Mouse (Mus musculus) embryonic fibroblast, embryonic 13.5 days (primary cell): ENCODE data around the gene Olfr325.

Source experiments
- CTCF ChIP-seq: IDR thresholded peaks from 2 replicates; pipeline ENCODE4 v1.5.1; 2011; ENCODE audit warnings: mild to moderate bottlenecking, control low read depth, low read length, moderate library complexity, borderline replicate concordance; ENCODE audit not compliant: insufficient read depth
- POLR2A ChIP-seq: IDR thresholded peaks from 2 replicates; pipeline ENCODE4 v1.6.1; 2011; ENCODE audit warnings: low read depth, mild to moderate bottlenecking, control low read depth, low read length, moderate library complexity

DNA sequence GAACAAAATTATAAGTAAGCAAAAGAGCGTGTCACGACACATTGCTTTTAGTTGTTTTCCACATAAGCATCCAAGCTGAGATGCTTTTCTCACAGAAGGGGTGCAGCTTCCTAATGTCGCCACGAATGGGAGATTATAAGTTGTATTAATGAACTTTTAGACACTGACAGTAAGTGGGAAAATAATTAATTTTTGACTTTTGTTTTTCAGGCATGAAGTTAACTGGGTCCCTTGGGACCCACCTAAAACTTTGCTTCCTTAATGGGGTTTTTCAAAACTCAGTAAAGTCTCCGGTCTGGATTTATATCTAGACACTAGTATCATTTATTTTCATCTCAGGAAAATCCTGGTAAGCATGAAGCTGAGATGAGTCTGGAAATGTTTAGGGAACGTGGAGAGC lies 17.3 kb downstream of the Olfr325 start, which contains the start of gene Olfr324:
- TF ChIP-seq CTCF: no peak
- no peak for TF ChIP-seq POLR2A
